Mouse (Mus musculus): Measurements from ENCODE around the gene Cacna1s. TPM values are rescaled to one million over a fixed set of nuclear protein-coding genes. Genes with fewer than 3 reads are reported as not detected.
A peak's percentile ranks its signal among the peaks of the same experiment; 100 is the strongest.

Gene Cacna1s
- polyA plus RNA-seq, 1 experiment = 16.5 TPM

- H3K4me1 ChIP-seq (ENCODE audit: control insufficient read depth, insufficient read depth, low read length) = peaks cover 18% of the 10 kb centered on the region
- H3K27me3 ChIP-seq (ENCODE audit: control insufficient read depth, insufficient read depth, low read length) = no peaks in the 10 kb centered on the region
- H3K27ac ChIP-seq (ENCODE audit: control insufficient read depth, insufficient read depth, low read depth, low read length) = no peak overlapping the region
- no peaks in the 10 kb centered on the region for H3K36me3 ChIP-seq (ENCODE audit: control insufficient read depth, insufficient read depth, low read length)
- no peak overlapping the region for H3K4me3 ChIP-seq (ENCODE audit: control insufficient read depth, low read depth, low read length)
- TF ChIP-seq CTCF (IDR thresholded peaks at IDR 0.05; ENCODE audit: control insufficient read depth, insufficient read depth, insufficient replicate concordance, low read depth, low read length) (no peak), POLR2A (IDR thresholded peaks at IDR 0.05; ENCODE audit: control insufficient read depth, low read depth, low read length) (no peak)
Observed at GRCm38 (mm10) chr1:136137575-136137974, 85.0 kb downstream of the Cacna1s start.

GRCm38 (mm10) chr1:136138191-136138830, 85.8 kb downstream of the Cacna1s start:
- H3K27me3 ChIP-seq (ENCODE audit: control insufficient read depth, insufficient read depth, low read length) = no peaks in the 10 kb centered on the region
- H3K36me3 ChIP-seq (ENCODE audit: control insufficient read depth, insufficient read depth, low read length) = no peaks in the 10 kb centered on the region
- peaks cover 13% of the 10 kb centered on the region for H3K4me1 ChIP-seq (ENCODE audit: control insufficient read depth, insufficient read depth, low read length)
- H3K27ac ChIP-seq (ENCODE audit: control insufficient read depth, insufficient read depth, low read depth, low read length) = 0 out of 2 replicates have a peak overlapping the region, but pooled peaks have one; percentile 20
- H3K4me3 ChIP-seq (ENCODE audit: control insufficient read depth, low read depth, low read length) = peak overlapping the region; percentile 35
- TF ChIP-seq POLR2A (IDR thresholded peaks at IDR 0.05; ENCODE audit: control insufficient read depth, low read depth, low read length) (no peak), CTCF (IDR thresholded peaks at IDR 0.05; ENCODE audit: control insufficient read depth, insufficient read depth, insufficient replicate concordance, low read depth, low read length) (no peak)

GRCm38 (mm10) chr1:136139990-136140640, 87.6 kb downstream of the Cacna1s start:
- Histone ChIP-seq H3K4me1 (ENCODE audit: control insufficient read depth, insufficient read depth, low read length) (peaks cover 13% of the 10 kb centered on the region), H3K4me3 (ENCODE audit: control insufficient read depth, low read depth, low read length) (peak overlapping the region; percentile 92), H3K36me3 (ENCODE audit: control insufficient read depth, insufficient read depth, low read length) (no peaks in the 10 kb centered on the region), H3K27me3 (ENCODE audit: control insufficient read depth, insufficient read depth, low read length) (no peaks in the 10 kb centered on the region), H3K27ac (ENCODE audit: control insufficient read depth, insufficient read depth, low read depth, low read length) (peak overlapping the region; percentile 83)
- TF ChIP-seq POLR2A (IDR thresholded peaks at IDR 0.05; ENCODE audit: control insufficient read depth, low read depth, low read length) (peak; percentile 78), CTCF (IDR thresholded peaks at IDR 0.05; ENCODE audit: control insufficient read depth, insufficient read depth, insufficient replicate concordance, low read depth, low read length) (no peak)

- Histone ChIP-seq H3K4me3 (ENCODE audit: control insufficient read depth, low read depth, low read length) (no peak overlapping the region), H3K27me3 (ENCODE audit: control insufficient read depth, insufficient read depth, low read length) (no peaks in the 10 kb centered on the region), H3K36me3 (ENCODE audit: control insufficient read depth, insufficient read depth, low read length) (no peaks in the 10 kb centered on the region), H3K4me1 (ENCODE audit: control insufficient read depth, insufficient read depth, low read length) (peaks cover 11% of the 10 kb centered on the region), H3K27ac (ENCODE audit: control insufficient read depth, insufficient read depth, low read depth, low read length) (no peak overlapping the region)
- TF ChIP-seq CTCF (IDR thresholded peaks at IDR 0.05; ENCODE audit: control insufficient read depth, insufficient read depth, insufficient replicate concordance, low read depth, low read length) (no peak), POLR2A (IDR thresholded peaks at IDR 0.05; ENCODE audit: control insufficient read depth, low read depth, low read length) (no peak)
Observed at GRCm38 (mm10) chr1:136141176-136141950, 88.8 kb downstream of the Cacna1s start.

- H3K36me3 ChIP-seq (ENCODE audit: control insufficient read depth, insufficient read depth, low read length) = no peaks in the 10 kb centered on the region
- no peak overlapping the region for H3K4me3 ChIP-seq (ENCODE audit: control insufficient read depth, low read depth, low read length)
- no peak overlapping the region for H3K27ac ChIP-seq (ENCODE audit: control insufficient read depth, insufficient read depth, low read depth, low read length)
- no peak for TF ChIP-seq POLR2A (IDR thresholded peaks at IDR 0.05; ENCODE audit: control insufficient read depth, low read depth, low read length)
- TF ChIP-seq CTCF (IDR thresholded peaks at IDR 0.05; ENCODE audit: control insufficient read depth, insufficient read depth, insufficient replicate concordance, low read depth, low read length) = no peak
- peaks cover 9% of the 10 kb centered on the region for H3K4me1 ChIP-seq (ENCODE audit: control insufficient read depth, insufficient read depth, low read length)
- no peaks in the 10 kb centered on the region for H3K27me3 ChIP-seq (ENCODE audit: control insufficient read depth, insufficient read depth, low read length)
Observed at GRCm38 (mm10) chr1:136142336-136142735, 89.8 kb downstream of the Cacna1s start.

- H3K27me3 ChIP-seq (ENCODE audit: control insufficient read depth, insufficient read depth, low read length) = no peaks in the 10 kb centered on the region
- no peak overlapping the region for H3K27ac ChIP-seq (ENCODE audit: control insufficient read depth, insufficient read depth, low read depth, low read length)
- no peak for TF ChIP-seq POLR2A (IDR thresholded peaks at IDR 0.05; ENCODE audit: control insufficient read depth, low read depth, low read length)
- peaks cover 7% of the 10 kb centered on the region for H3K4me1 ChIP-seq (ENCODE audit: control insufficient read depth, insufficient read depth, low read length)
- no peak overlapping the region for H3K4me3 ChIP-seq (ENCODE audit: control insufficient read depth, low read depth, low read length)
- no peaks in the 10 kb centered on the region for H3K36me3 ChIP-seq (ENCODE audit: control insufficient read depth, insufficient read depth, low read length)
Observed at GRCm38 (mm10) chr1:136143514-136143913, 91.0 kb downstream of the Cacna1s start.

- Histone ChIP-seq H3K27me3 (ENCODE audit: control insufficient read depth, insufficient read depth, low read length) (no peaks in the 10 kb centered on the region), H3K27ac (ENCODE audit: control insufficient read depth, insufficient read depth, low read depth, low read length) (no peak overlapping the region), H3K36me3 (ENCODE audit: control insufficient read depth, insufficient read depth, low read length) (no peaks in the 10 kb centered on the region), H3K4me3 (ENCODE audit: control insufficient read depth, low read depth, low read length) (no peak overlapping the region), H3K4me1 (ENCODE audit: control insufficient read depth, insufficient read depth, low read length) (no peaks in the 10 kb centered on the region)
- no peak for TF ChIP-seq CTCF (IDR thresholded peaks at IDR 0.05; ENCODE audit: control insufficient read depth, insufficient read depth, insufficient replicate concordance, low read depth, low read length)
- TF ChIP-seq POLR2A (IDR thresholded peaks at IDR 0.05; ENCODE audit: control insufficient read depth, low read depth, low read length) = no peak
Observed at GRCm38 (mm10) chr1:136149702-136150101, 97.2 kb downstream of the Cacna1s start.
